Mouse (Mus musculus): ENCODE measurements at regions not wholly inside any gene's neighbourhood (a gene's known extent, or its start where the extent isn't known, plus 50 kb on each side); places are given as distances from the start of the nearest gene placed in this dataset.

DNA sequence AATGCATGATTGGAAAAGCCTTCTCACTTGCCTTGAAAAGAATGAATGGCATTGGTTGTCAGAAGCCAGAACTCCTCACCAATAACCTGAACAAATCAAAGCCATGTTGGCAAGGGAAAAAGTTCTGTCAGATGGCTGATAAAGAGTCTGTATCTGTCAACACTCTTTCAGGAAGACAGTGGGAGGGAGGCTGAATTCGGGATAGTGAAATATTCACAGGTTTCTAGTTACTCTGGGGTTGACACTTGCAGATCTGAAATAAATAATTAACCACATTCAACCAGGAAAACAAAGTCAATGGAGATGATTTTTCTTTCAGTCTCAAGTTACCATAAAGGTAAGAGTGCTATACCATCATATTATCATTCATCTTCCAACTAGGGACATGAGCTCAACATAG is 56.3 kb upstream of the Ift57 start:
- Histone ChIP-seq H3K4me1 (replicated peaks; ENCODE audit: low read depth, low read length) (no peaks in the 10 kb centered on the region), H3K4me3 (replicated peaks; ENCODE audit: low read length) (no peak overlapping the region), H3K36me3 (ENCODE audit: insufficient read depth, low read length) (no peaks in the 10 kb centered on the region), H3K9me3 (ENCODE audit: low read length) (no peaks in the 10 kb centered on the region), H3K27me3 (ENCODE audit: insufficient read depth, low read length) (no peaks in the 10 kb centered on the region)
- no peak for TF ChIP-seq POU5F1 (IDR thresholded peaks at IDR 0.05; ENCODE audit: borderline replicate concordance, low read length)
- no peak for TF ChIP-seq NANOG (IDR thresholded peaks at IDR 0.05; ENCODE audit: borderline replicate concordance, low read length)
- no peak for TF ChIP-seq CTCF (conservative IDR thresholded peaks at IDR 0.05; ENCODE audit: low read length)

DNA sequence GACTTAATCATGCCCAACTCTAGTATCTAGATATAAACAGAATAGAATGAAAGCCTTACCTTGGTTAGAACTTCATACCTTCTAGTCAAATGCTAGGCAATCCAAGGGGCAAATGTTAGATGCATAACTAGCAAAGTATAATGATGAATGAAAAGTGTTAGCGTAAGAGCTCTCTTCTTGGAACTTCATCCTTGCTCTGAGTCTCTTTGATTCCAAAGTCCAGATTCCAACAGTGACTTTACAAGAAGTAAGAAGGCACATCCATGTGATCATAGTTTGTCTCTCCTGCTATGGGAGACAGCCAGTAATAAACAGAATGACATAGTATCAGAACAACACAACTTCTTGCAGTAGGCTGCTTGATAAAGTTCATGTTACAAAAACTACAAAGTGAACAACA is 54.6 kb upstream of the Ift57 start:
- no peaks in the 10 kb centered on the region for H3K9me3 ChIP-seq (ENCODE audit: low read length)
- no peaks in the 10 kb centered on the region for H3K36me3 ChIP-seq (ENCODE audit: insufficient read depth, low read length)
- no peaks in the 10 kb centered on the region for H3K4me1 ChIP-seq (replicated peaks; ENCODE audit: low read depth, low read length)
- TF ChIP-seq POU5F1 (IDR thresholded peaks at IDR 0.05; ENCODE audit: borderline replicate concordance, low read length) (no peak), NANOG (IDR thresholded peaks at IDR 0.05; ENCODE audit: borderline replicate concordance, low read length) (no peak), CTCF (conservative IDR thresholded peaks at IDR 0.05; ENCODE audit: low read length) (no peak)
- no peaks in the 10 kb centered on the region for H3K27me3 ChIP-seq (ENCODE audit: insufficient read depth, low read length)
- H3K4me3 ChIP-seq (replicated peaks; ENCODE audit: low read length), result no peak overlapping the region

GRCm38 (mm10) chr16:49646479-49646878 is 52.6 kb upstream of the Ift57 start:
- H3K4me3 ChIP-seq (replicated peaks; ENCODE audit: low read length), result no peak overlapping the region
- TF ChIP-seq NANOG (IDR thresholded peaks at IDR 0.05; ENCODE audit: borderline replicate concordance, low read length) (no peak), CTCF (conservative IDR thresholded peaks at IDR 0.05; ENCODE audit: low read length) (no peak)
- H3K27me3 ChIP-seq (ENCODE audit: insufficient read depth, low read length), result no peaks in the 10 kb centered on the region
- H3K9me3 ChIP-seq (ENCODE audit: low read length), result no peaks in the 10 kb centered on the region
- H3K36me3 ChIP-seq (ENCODE audit: insufficient read depth, low read length), result no peaks in the 10 kb centered on the region
- no peaks in the 10 kb centered on the region for H3K4me1 ChIP-seq (replicated peaks; ENCODE audit: low read depth, low read length)

Measured in E14TG2a.4 (cell line).